Mouse (Mus musculus) intestine, postnatal 0 days (tissue): ENCODE results near the gene Nyap1. TPM values are rescaled to one million over a fixed set of nuclear protein-coding genes. Genes with fewer than 3 reads are reported as not detected.

Experiments used
- ATAC-seq: fragments of 200-750 bp; cut with Nextera tagmentation; 2 replicates; pipeline ENCODE4 v1.8.0; 2017; ENCODE audit warnings: mild to moderate bottlenecking, moderate TSS enrichment, moderate library complexity
- H3K27ac ChIP-seq: fragments of 300-500 bp; sonication (generic); 2 replicates; pipeline ENCODE4 v1.5.1; 2014; ENCODE audit warnings: mild to moderate bottlenecking, low read depth, low read length, moderate library complexity
- H3K27me3 ChIP-seq: fragments of 300-500 bp; sonication (generic); replicated peaks from 2 replicates; pipeline ENCODE4 v1.6.1; 2014; ENCODE audit warnings: low read length, mixed read lengths; ENCODE audit not compliant: control insufficient read depth, insufficient read depth
- H3K36me3 ChIP-seq: fragments of 300-500 bp; sonication (generic); 2 replicates; pipeline ENCODE4 v1.6.1; 2014; ENCODE audit warnings: mild to moderate bottlenecking, moderate library complexity; ENCODE audit not compliant: control insufficient read depth, insufficient read depth
- H3K4me1 ChIP-seq: fragments of 300-500 bp; sonication (generic); replicated peaks from 2 replicates; pipeline ENCODE4 v1.6.1; 2014; ENCODE audit warnings: antibody characterized with exemption, low read length, mixed read lengths; ENCODE audit not compliant: control insufficient read depth, insufficient read depth
- H3K4me2 ChIP-seq: fragments of 300-500 bp; sonication (generic); replicated peaks from 2 replicates; pipeline ENCODE4 v1.6.1; 2014; ENCODE audit warnings: low read depth, mild to moderate bottlenecking, moderate library complexity
- H3K4me3 ChIP-seq: fragments of 300-500 bp; sonication (generic); 2 replicates; pipeline ENCODE4 v1.5.1; 2014; ENCODE audit warnings: low read depth, low read length
- H3K9ac ChIP-seq: fragments of 300-500 bp; sonication (generic); 2 replicates; pipeline ENCODE4 v1.6.1; 2014; ENCODE audit warnings: mild to moderate bottlenecking, low read depth, low read length
- H3K9me3 ChIP-seq: fragments of 300-500 bp; sonication (generic); 2 replicates; pipeline ENCODE4 v1.6.1; 2016; ENCODE audit warnings: mixed run types; ENCODE audit not compliant: control insufficient read depth
- CTCF ChIP-seq: sonication (generic); IDR thresholded peaks from 2 replicates; pipeline ENCODE4 v1.5.1; 2016; ENCODE audit warnings: low read depth, mild to moderate bottlenecking, control low read depth, antibody characterized with exemption, moderate library complexity
- WGBS: fragments of 180-500 bp; shearing (Covaris S2); extraction: QIAGEN DNeasy Blood & Tissue Kit; methylation state at CpG from one replicate; pipeline ENCODE4 v1.1.7; 2014; 5-methylcytosine and 5-hydroxymethylcytosine counted together
- polyA plus RNA-seq: library from polyadenylated mRNA; unstranded; fragments of >200 nt; fragmentation: Nextera tagmentation; extraction: Ambion mirVana; gene quantifications from 2 replicates; pipeline ENCODE4 v1.2.1, GENCODE M21; 2015

Nyap1 gene
- polyA plus RNA-seq, 1 experiment from 2014 or later, result 1.6 TPM

DNA sequence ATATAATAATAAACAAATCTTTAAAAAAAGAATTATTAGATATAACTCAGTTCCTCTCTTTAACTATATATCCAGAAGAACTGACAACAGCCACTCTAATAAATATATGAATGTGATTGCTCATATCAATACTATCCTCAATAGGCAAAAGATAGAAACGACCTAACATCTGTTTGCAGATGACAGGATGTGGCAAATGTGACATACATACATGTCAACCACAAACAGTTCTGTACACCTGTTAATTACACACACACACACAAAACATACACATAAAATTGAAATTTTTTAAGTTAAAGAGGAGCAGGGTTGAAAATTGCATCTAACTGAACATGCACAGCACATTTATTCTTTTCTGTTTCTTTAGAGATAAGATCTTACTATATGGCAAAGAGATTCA, 49.5 kb downstream of the Nyap1 start:
- WGBS, result 56% methylated on average over 1 of the region's 1 CpGs

DNA sequence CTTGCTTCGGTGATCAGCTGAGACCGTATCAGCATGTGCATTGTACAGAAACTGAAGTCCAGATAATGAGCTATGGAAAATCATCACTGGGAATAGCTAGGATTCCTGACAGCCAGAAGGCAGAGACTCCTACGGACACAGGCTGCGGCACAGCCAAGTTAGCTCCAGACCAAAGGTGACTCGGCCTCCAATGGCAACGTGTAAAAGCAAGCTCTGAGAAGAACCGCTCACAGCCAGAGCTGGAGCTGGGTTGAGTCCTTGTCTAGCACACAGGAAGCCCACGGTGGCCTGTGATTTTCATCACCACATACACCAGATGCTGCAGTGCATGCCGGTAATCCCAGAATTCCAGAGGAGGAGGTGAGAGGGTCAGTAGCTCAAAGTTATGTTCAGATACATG, 50.9 kb downstream of the Nyap1 start:
- TF ChIP-seq CTCF, result no peak
- no peak overlapping the region for H3K9ac ChIP-seq
- 60% methylated on average over 9 of the region's 9 CpGs for WGBS
- no peak overlapping the region for H3K4me3 ChIP-seq
- H3K27me3 ChIP-seq, result no peaks in the 10 kb centered on the region
- no peaks in the 10 kb centered on the region for H3K9me3 ChIP-seq
- no peak for ATAC-seq
- no peaks in the 10 kb centered on the region for H3K36me3 ChIP-seq
- H3K4me2 ChIP-seq, result no peak overlapping the region
- no peaks in the 10 kb centered on the region for H3K4me1 ChIP-seq
- no peak overlapping the region for H3K27ac ChIP-seq

More for the DNA sequence above, 49.5 kb downstream of the Nyap1 start:
- no peak for ATAC-seq
- Histone ChIP-seq H3K36me3 (no peaks in the 10 kb centered on the region), H3K27ac (no peak overlapping the region), H3K9me3 (no peaks in the 10 kb centered on the region), H3K4me2 (no peak overlapping the region), H3K27me3 (no peaks in the 10 kb centered on the region), H3K4me1 (no peaks in the 10 kb centered on the region), H3K4me3 (no peak overlapping the region), H3K9ac (no peak overlapping the region)
- TF ChIP-seq CTCF, result no peak

DNA sequence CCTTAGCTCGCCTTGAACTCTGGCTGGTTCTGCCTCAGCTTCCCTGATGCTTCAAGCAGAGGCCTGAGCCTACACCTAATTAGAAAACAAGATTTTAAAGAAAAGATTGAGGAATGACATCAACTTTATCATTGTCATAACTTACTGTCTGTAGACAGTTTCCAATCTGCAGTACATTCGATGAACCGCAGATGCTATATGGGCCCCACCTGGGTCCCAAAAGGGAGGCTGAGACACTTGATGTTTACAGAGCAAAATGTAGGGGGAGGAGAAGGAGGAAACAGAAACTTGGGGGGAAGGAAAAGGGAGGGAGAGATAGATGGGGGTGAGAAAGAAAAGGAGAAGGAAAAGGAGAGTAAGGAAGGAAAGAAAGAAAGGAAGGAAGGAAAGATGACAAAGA, 51.4 kb downstream of the Nyap1 start:
- WGBS, result 80% methylated on average over 3 of the region's 3 CpGs
- no peak for ATAC-seq
- no peaks in the 10 kb centered on the region for H3K9me3 ChIP-seq

DNA sequence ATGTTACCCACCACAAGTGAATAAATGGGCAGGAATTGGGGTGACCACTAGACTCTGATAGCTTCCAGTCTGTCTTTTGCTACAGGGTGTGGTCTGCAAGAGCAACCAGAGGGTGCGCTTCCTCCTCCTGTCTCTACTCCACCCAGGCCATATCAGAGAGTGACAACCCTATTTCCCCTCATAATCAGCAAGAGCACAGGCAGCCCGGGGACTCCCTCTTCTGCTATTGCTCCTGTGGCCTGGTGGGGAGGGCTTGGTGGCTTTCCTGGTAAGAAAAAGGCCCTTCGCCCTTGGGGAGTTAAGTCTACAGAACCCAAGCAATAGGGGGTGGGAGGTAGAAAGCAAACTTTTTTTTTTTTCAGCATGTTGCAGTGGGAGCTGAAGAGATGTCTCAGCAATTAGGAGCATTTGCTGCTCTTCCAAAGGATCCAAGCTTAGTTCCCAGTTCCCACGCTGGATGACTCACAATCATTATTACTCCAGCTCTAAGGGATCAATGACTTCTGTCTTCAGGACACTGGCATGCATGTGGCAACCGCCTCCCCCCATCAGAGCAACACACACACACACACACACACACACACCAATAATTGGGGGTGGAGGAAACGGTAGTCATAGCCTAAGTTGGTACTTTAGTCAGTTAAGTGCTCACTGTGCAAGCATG, 55.1 kb downstream of the Nyap1 start:
- H3K9me3 ChIP-seq, result no peaks in the 10 kb centered on the region
- H3K4me1 ChIP-seq, result 0 out of 2 replicates have a peak, but pooled peaks cover 2% of the 10 kb centered on the region
- no peak for TF ChIP-seq CTCF
- H3K27ac ChIP-seq, result no peak overlapping the region
- no peak overlapping the region for H3K4me3 ChIP-seq
- no peaks in the 10 kb centered on the region for H3K27me3 ChIP-seq
- no peak overlapping the region for H3K9ac ChIP-seq
- 60% methylated on average over 6 of the region's 6 CpGs for WGBS
- H3K4me2 ChIP-seq, result no peak overlapping the region
- no peak for ATAC-seq
- H3K36me3 ChIP-seq, result no peaks in the 10 kb centered on the region

More for the DNA sequence above, 51.4 kb downstream of the Nyap1 start:
- H3K27me3 ChIP-seq, result no peaks in the 10 kb centered on the region
- no peaks in the 10 kb centered on the region for H3K4me1 ChIP-seq
- H3K9ac ChIP-seq, result no peak overlapping the region
- TF ChIP-seq CTCF, result no peak
- no peak overlapping the region for H3K27ac ChIP-seq
- no peak overlapping the region for H3K4me3 ChIP-seq
- H3K36me3 ChIP-seq, result no peaks in the 10 kb centered on the region
- H3K4me2 ChIP-seq, result no peak overlapping the region

DNA sequence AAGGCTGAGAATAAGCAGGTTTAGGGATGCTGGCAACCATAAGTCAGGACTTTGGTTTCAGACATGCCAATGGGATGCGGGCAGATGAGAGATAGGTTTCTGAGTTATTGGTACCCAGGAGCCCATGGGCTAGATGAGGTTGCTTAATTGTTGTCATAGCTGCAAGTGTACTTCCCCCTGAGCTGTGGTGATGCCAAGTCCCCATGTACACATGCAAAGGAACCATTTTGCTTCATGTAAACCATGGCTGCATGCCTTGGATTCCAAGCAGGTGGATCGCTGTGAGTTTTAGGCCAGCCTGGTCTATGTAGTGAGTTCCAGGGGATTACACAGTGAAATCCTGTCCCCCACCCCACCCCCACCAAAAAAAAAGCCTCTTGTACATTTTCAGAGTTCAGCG, 55.8 kb downstream of the Nyap1 start:
- no peak for TF ChIP-seq CTCF
- Histone ChIP-seq H3K4me3 (no peak overlapping the region), H3K36me3 (no peaks in the 10 kb centered on the region), H3K4me1 (0 out of 2 replicates have a peak, but pooled peaks cover 2% of the 10 kb centered on the region), H3K27ac (no peak overlapping the region), H3K9ac (no peak overlapping the region), H3K4me2 (no peak overlapping the region), H3K9me3 (no peaks in the 10 kb centered on the region), H3K27me3 (no peaks in the 10 kb centered on the region)
- 96% methylated on average over 3 of the region's 3 CpGs for WGBS
- ATAC-seq, result no peak

DNA sequence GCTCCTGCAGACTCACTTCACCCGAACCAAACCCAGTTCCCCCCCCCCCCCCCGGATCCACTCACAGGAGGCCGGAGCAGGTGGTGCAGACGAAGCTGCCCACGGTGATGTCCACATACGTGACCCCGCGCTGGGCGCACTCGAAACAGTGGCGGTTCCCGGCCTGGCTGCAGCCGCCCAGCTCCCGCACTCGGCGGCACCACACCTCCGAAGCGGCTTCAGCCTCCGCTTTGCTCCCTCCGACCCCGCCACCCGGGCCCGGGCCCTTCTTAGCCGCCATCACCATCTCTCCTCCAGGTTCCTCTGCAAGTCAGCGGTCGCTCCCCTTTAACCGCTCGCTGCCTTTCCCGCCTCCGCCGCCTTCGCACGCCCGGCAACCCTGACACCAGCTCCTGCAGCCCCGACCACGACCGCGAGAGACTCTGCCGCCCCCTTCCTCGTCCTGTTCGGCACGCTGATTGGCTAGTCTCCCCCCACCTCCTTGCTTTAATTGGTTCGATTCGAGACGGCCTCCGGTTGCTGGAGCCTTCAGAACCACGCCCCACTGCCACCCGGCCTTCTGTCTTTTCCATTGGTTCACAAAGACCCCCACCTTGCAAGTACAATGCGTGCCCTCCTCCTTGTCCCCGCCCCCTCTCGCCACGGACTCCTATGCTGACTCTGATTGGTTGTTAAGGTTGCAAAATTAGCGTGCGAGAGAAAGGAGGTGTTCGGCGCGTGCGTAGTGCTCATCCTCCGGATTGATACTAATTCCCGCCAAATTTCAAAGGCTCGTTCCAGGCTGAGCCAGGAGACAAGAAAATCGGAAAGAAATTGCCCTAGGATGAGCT, 56.9 kb downstream of the Nyap1 start, which contains the start of gene Agfg2:
TSS of gene Agfg2 (minus strand) at position 433 of the 830 bp plus-strand sequence.
- Histone ChIP-seq H3K36me3 (no peaks in the 10 kb centered on the region), H3K27me3 (no peaks in the 10 kb centered on the region), H3K4me2 (peak within 1 kb of the TSS; percentile 93), H3K27ac (peak within 1 kb of the TSS; percentile 55), H3K4me3 (peak within 1 kb of the TSS; percentile 69), H3K9ac (peak within 1 kb of the TSS; percentile 55), H3K4me1 (0 out of 2 replicates have a peak, but pooled peaks cover 2% of the 10 kb centered on the region), H3K9me3 (no peaks in the 10 kb centered on the region)
- ATAC-seq, result peak; percentile 96
- peak; percentile 46 for TF ChIP-seq CTCF
- WGBS, result under 1% methylated on average over 45 of the region's 62 CpGs
